Mouse (Mus musculus) c-Kit-positive CD71-positive TER-119-negative erythroid progenitor cells, embryonic 14.5 days (primary cell): Measurements from ENCODE around the gene Olfr15.

Source experiments
- DNase-seq: peaks from one replicate; pipeline ENCODE4 v3.0.0-alpha.2; 2013; ENCODE audit warnings: low read depth

The Olfr15 gene

GRCm38 (mm10) chr16:3876346-3876745 lies 45.7 kb downstream of the Olfr15 start:
- no peak for DNase-seq

GRCm38 (mm10) chr16:3884201-3885064 lies 53.8 kb downstream of the Olfr15 start, which contains the start of the genes Zfp597 and Gm20695:
TSS of gene Zfp597 (minus strand) at chr16:3884561.
TSS of gene Gm20695 (plus strand) at chr16:3884648.
- DNase-seq: peak; percentile 90

GRCm38 (mm10) chr16:3885065-3885670 lies 54.5 kb downstream of the Olfr15 start:
- no peak for DNase-seq

GRCm38 (mm10) chr16:3891621-3892295 lies 61.1 kb downstream of the Olfr15 start:
- DNase-seq: no peak

- DNase-seq: no peak
Measured at GRCm38 (mm10) chr16:3893739-3894138, 63.1 kb downstream of the Olfr15 start.
